Mouse (Mus musculus) brain, embryonic 14.5 days (tissue): ENCODE results near the gene Gmppb.

Source experiments
- CTCF ChIP-seq: fragments of 200-500 bp; IDR thresholded peaks from 2 replicates; pipeline ENCODE4 v1.5.1; 2012; ENCODE audit warnings: inconsistent platforms, mild to moderate bottlenecking, moderate library complexity, borderline replicate concordance; ENCODE audit not compliant: insufficient read depth, insufficient read length; ENCODE audit errors: extremely low read depth
- POLR2A ChIP-seq: fragments of 200-500 bp; IDR thresholded peaks from 2 replicates; pipeline ENCODE4 v1.6.1; 2012; ENCODE audit warnings: mild to moderate bottlenecking, inconsistent platforms, borderline replicate concordance; ENCODE audit not compliant: poor library complexity, insufficient read depth, insufficient read length, severe bottlenecking; ENCODE audit errors: extremely low read depth

- TF ChIP-seq CTCF (no peak), POLR2A (no peak)
Measured at GRCm38 (mm10) chr9:108020741-108021140, 28.3 kb upstream of the Gmppb start.
